Mouse (Mus musculus) common myeloid progenitor, adult 5-6 weeks (primary cell): Measurements from ENCODE around the gene Ccdc84. TPM values are rescaled to one million over a fixed set of nuclear protein-coding genes. Genes with fewer than 3 reads are reported as not detected.
"Not testable (repeated sequence)": the region's sequence is repeated elsewhere in the genome, so short reads cannot be mapped to it uniquely, and the experiment has no call there.

Source experiments
- ATAC-seq: replicated peaks from 2 replicates; pipeline ENCODE4 v1.8.0; 2016; ENCODE audit warnings: low read depth, mild to moderate bottlenecking, moderate TSS enrichment, inconsistent platforms; ENCODE audit not compliant: poor library complexity, severe bottlenecking
- total RNA-seq: library from RNA; stranded (forward); fragments of 200-1000, 187-1606 nt; gene quantifications from 2 replicates; pipeline ENCODE4 v1.2.3, GENCODE M21; 2017

The Ccdc84 gene
- total RNA-seq, 1 experiment from 2014 or later: 35.2 TPM

DNA sequence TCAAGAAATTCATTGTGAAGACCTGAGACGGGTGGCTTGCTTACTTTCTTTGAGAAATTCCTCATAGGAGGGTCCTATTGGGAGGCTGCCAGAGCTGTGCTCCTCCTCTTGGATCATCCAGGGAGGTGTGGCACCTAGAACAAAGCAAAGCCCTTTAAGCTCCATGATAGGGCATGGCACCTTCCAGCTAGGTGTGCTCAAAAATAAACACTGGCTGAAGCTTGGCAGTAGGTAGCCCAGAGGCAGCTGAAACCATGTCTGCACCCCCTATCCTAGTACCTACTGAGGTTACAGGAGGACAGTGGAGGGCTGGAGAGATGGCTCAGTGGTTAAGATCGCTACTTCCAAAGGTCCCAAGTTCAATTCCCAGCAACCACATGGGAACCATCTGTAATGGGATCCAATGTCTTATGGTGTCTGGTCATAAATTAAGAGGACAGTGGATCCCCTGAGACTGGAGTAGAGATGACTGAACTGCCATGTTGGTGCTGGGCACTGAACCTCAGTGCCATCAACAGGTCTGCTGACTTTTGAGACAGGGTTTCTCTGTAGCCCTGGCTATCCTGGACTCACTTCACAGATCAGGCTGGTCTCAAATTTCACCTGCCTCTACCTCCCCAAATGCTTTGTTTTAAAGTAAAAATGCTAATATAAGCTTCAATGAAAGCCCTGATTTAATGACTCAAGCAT, 7.6 kb downstream of the Ccdc84 start:
- no peak for ATAC-seq

DNA sequence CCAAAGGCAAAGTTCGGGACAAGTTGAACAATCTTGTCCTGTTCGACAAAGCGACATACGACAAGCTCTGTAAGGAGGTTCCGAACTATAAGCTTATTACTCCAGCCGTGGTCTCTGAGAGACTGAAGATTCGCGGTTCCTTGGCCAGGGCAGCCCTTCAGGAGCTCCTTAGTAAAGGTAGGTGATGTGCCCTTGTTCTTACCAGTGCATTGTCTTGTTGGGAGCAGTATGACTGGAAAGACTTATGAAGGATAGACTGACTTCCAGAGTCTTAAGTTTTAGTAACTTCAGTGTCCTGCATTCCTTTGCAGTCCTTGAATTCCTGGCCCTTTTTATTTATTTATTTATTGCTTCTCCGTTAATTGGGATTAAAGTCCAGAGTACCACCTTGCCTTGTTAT, 9.7 kb downstream of the Ccdc84 start:
- not testable (repeated sequence) for ATAC-seq

DNA sequence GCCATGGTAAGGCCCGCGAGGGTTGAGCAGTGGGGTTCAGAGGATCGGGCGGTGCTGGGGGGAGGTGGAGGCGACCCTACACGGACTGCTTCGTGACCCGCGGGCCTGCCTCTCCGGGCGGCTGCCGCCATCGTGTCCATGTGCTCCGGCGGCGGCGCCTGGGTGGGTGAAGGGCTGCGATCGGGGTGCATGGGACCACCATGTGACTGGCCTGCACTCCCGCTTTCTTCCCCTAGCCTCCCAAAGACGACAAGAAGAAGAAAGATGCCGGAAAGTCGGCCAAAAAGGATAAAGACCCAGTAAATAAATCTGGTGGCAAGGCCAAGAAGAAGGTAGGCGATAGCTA, 10.6 kb downstream of the Ccdc84 start:
- no peak for ATAC-seq

GRCm38 (mm10) chr9:44406906-44407751, 11.2 kb downstream of the Ccdc84 start, which contains the start of the genes Rps25 and Trappc4:
Rps25 (plus strand) TSS chr9:44407139.
Trappc4 (minus strand) TSS chr9:44407600.
- ATAC-seq: peak; percentile 88

- no peak for ATAC-seq
Observed at GRCm38 (mm10) chr9:44405011-44405410, 13.4 kb downstream of the Ccdc84 start.

DNA sequence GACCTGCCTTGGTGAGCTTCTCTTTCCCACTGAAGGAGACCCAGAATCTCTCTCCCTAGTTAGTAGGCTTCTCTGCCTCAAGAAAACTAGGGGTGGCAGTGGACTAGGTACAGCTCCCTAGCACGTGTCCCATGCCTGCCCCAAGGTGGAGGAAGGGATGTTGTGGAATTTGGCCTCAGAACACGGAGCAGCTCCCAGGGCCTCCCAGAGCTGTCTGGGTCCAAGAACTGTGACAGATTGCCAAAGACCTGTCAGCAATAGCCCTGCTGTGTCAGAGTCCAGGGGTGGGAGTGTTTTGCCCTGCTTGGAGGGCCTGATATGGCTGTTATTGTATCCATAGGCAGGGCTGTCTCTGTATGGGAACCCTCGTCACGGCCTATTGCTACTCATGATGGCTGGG, 17.3 kb downstream of the Ccdc84 start:
- ATAC-seq: no peak

- no peak for ATAC-seq
Observed at GRCm38 (mm10) chr9:44399795-44400114, 18.6 kb downstream of the Ccdc84 start.

DNA sequence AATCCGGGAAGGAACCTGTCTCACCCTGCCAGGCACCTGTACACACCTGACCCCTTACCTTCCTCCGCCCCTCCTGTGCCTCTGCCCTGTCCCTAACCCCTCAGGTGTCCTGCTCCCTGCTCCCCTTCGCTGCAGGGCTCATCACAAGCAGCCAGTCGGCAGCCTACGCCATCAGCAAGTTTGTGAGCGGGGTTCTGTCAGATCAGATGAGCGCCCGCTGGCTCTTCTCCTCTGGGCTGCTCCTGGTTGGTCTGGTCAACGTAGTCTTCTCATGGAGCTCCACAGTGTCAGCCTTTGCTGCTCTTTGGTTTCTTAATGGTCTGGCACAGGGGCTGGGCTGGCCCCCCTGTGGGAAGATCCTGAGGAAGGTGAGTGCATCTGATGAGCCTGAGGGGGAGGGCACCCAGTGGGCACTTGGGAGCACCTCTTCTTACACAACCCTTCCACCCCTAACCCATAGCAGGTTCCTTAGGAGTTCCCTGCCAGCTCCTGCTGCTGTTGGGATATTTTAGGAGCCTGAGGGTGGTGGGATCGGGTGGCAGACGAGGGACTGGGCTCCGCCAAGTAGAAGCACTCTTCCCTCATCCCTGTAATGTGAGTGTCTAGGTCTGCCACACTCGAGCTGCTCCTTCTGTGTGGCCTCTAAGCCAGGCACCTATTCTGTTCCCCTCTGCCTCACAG, 19.1 kb downstream of the Ccdc84 start:
- no peak for ATAC-seq

DNA sequence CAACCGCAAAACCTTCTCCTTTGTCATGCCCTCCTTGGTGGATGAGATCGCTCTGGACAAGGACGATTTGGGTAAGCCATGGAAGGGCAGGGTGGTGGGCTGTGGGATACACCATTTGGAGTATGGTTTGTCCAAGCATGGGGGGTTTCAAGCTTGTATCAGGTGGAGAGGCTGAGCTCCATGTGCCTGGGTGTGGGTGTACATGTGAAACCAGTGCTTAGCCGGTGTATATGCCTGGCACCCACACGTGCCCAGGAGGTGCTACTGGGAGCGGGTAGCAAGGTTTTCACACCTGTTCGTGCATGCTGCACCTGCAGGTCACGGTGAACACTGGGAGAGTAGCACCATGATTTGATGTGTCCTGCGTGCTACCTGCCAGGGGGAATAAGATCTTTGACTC, 19.8 kb downstream of the Ccdc84 start:
- ATAC-seq: no peak

GRCm38 (mm10) chr9:44398087-44398486, 20.3 kb downstream of the Ccdc84 start:
- ATAC-seq: no peak

GRCm38 (mm10) chr9:44396684-44397411, 21.5 kb downstream of the Ccdc84 start, which contains the start of gene Slc37a4:
Slc37a4 (plus strand) TSS chr9:44396852.
- peak; percentile 98 for ATAC-seq

DNA sequence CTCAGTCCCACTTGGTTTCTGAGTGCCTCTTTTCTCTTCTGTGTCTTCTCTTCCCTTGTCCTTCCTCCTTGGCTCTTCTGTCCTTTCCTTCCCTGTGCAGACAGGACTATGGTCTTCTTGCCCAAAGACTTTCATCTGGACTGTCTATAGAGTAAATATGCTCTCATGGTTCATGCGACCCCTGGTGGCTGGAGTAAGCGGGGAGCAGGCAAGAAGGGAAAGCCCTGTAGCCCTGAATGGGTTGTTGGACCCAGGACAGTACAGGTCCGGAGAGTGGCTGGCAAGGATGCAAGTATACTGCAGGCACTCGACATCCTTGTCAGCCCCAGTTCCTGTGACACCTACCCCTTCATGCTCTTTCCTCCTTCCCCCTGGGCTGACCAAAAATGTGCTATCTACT, 26.9 kb downstream of the Ccdc84 start:
- ATAC-seq: peak; percentile 84

DNA sequence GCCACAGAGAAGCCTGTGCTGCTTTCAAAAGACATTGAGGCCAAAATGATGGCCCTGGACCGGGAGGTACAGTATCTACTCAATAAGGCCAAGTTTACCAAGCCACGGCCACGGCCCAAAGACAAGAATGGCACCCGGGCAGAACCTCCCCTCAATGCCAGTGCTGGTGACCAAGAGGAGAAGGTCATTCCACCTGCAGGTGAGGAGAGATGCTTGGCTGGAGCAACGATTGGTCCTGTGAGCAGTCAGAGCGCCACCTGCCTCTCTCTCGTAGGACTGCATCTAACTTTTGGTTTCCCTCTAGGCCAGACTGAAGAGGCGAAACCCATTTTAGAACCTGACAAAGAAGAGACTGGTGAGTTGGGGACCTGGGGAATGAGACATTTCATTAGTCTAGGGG, 29.1 kb downstream of the Ccdc84 start:
- ATAC-seq: peak; percentile 83

DNA sequence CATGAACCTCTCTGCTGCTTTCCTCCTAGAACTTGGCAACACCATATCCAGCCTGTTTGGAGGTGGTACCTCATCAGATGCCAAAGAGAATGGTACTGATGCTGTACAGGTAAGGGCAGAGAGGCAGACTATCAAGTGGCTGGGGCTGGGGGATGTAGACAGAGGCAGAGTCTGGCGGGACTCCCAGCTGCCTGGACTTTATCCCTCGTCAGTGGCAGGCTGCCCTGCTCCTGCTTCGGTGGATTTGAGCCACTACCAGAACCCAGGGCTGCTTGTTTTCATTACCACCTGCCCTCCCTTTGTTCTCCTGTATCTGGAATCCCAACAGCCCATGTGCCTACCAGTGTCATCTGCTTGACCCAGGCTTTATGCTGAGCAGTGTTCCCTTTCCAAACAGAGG, 31.1 kb downstream of the Ccdc84 start:
- no peak for ATAC-seq

DNA sequence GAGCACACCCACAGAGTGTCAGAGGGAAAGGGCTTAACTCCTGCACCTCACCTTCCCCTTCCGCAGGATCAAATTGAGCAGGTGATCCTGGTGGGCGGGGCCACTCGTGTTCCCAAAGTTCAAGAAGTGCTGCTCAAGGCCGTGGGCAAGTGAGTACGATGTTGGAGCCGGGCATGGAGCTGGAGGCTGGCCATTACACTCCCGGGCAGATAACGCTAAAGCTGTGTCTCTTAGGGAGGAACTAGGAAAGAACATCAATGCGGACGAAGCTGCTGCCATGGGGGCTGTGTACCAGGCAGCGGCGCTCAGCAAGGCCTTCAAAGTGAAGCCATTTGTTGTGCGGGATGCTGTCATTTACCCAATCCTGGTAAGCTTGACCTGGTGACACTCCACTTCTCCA, 33.8 kb downstream of the Ccdc84 start:
- ATAC-seq: no peak

DNA sequence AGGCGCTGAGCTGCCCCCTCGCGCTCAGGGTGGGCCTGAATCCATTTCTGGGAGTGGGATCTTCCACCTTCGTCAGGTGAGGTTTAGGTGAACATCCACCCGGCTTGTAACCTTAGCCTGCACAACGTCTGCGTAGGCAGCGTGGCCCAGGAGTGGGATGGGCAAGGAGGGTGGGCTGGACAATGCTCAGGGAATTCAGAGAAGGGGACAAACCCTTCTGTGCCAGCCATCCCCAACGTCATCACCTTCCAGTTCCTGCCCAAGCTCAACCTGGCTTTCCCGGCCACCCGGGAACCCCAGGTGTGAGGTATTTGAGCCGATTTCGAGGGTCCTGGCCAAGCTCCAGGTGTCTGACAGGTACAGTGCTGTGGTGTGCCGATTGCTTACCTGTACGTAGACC, 38.5 kb downstream of the Ccdc84 start:
- no peak for ATAC-seq

DNA sequence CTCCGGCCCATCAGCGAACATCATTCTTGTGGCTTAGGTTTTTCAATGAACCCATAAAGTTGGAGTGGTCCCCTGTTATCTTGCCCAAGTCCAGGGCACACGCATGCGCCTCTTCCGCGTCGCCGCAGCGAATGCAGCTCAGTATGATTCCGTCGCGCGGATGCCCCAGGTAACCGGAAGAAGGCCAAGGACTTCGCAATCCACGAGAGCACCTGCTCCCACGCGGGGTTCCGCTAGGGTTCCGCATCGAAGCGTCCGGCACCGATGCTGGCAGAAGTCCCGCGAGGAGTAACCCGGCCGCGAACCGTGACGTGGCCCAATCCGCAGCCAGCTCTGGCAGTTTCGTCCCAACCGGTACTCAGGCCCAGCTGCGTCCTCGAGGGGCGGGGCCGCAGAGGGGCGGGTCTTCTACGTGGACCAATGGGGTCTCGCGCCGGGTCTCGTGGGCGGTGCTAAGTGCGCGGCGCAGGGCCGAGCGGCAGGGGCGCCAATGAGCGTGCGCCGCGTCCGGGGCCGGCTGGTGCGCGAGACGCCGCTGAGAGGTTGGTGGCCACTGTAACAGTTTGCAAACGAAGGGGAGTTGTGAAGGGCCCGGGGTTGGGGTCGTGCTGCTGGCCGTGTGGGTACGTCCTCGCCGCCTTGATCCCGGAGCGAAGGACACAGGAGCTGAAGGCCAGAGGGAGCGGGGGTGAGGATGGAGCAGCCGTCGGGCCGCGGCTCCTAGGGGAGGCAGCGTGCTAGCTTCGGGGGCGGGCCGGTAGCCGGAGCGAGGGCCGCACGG, 39.1 kb downstream of the Ccdc84 start, which contains the start of gene Hyou1:
Gene Hyou1 (plus strand): TSS at position 437 of the 781 bp plus-strand sequence.
- ATAC-seq: peak; percentile 96

- no peak for ATAC-seq
Observed at GRCm38 (mm10) chr9:44378153-44378730, 40.1 kb downstream of the Ccdc84 start.

DNA sequence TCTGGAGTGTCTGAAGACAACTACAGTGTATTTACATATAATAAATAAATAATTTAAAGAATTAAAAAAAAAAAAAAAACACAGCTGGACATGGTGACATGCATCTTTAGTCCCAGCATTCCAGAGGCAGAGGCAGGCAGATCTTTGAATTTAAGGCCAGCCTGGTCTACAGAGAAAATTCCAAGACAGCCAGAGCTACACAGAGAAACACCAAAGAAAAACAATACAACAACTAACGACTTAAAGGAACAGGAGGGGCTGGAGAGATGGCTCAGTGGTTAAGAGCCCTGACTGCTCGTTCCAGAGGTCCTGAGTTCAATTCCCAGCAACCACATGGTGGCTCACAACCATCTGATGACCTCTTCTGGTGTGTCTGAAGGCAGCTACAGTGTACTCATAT, 41.0 kb downstream of the Ccdc84 start:
- not testable (repeated sequence) for ATAC-seq
